21 mouse cellular contexts compared by ENCODE assay signal in the genomic region with DNA sequence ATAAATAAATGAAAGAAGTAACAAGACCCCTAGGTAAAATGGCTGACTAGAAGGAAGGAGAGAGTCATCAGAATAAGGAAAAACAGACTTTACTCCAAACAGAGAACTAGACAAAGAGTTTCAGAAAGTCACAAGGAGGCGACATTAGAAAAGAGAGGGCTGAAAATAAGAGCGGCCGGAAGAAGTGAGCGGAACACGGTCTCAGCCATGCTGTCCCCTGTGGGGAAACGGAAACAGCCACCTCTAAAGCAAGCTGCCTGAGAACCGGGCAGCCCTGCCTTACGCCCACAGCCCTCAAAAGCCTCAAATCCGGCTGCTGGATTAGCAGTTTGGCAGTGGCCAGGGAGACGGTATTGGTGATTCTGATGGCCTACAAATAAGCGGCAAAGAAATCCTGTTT. TPM values are rescaled to one million over a fixed set of nuclear protein-coding genes. Genes with fewer than 3 reads are reported as not detected.
DNase-seq lines count a peak whose midpoint lies in the region; ATAC-seq lines count a peak whose summit lies in the region.
"Had no signal": no experiment of that assay in that cellular context is flagged by ENCODE, and none has a peak within 500 bp of the region (broad histone marks: within the 10 kb centered on the region; RNA-seq: fewer than 3 reads in every experiment).

No protein-coding gene starts in this region.

- no peaks in the 10 kb centered on the region; the same call in 1 of the 2 replicates for H3K4me1 ChIP-seq in liver, embryonic 11.5 days (replicated peaks; ENCODE audit: control insufficient read depth, insufficient read depth, low read length)
- H3K4me1 ChIP-seq in midbrain, embryonic 14.5 days (ENCODE audit: control insufficient read depth, insufficient read depth, low read length): no peaks in the 10 kb centered on the region
- H3K4me1 ChIP-seq: embryonic facial prominence, embryonic 13.5 days; forebrain, embryonic 15.5 days; heart, embryonic 13.5 days; hindbrain, embryonic 12.5 days; hindbrain, embryonic 15.5 days; intestine, embryonic 15.5 days had no signal

- ATAC-seq in CD4-positive, CD25-positive, alpha-beta regulatory T cell, adult 4 months: no peak
- ATAC-seq in liver, embryonic 11.5 days (replicated peaks; ENCODE audit: low FRiP score): no peak
- ATAC-seq in granulocyte monocyte progenitor cell, adult 5-6 weeks (replicated peaks; ENCODE audit: poor library complexity, severe bottlenecking): 0 out of 2 replicates have a peak, but pooled peaks have one; percentile 1
- no peak for ATAC-seq in midbrain, embryonic 14.5 days (ENCODE audit: low FRiP score, low TSS enrichment)

- WGBS in liver, embryonic 11.5 days: 71% methylated on average over 11 of the region's 11 CpGs
- WGBS in midbrain, embryonic 14.5 days: 66% methylated on average over 11 of the region's 11 CpGs

- H3K9ac ChIP-seq in liver, embryonic 11.5 days (ENCODE audit: low read depth, low read length): no peak overlapping the region
- H3K9ac ChIP-seq in midbrain, embryonic 14.5 days (replicated peaks; ENCODE audit: low read length): no peak overlapping the region
- H3K9ac ChIP-seq: embryonic facial prominence, embryonic 13.5 days; forebrain, embryonic 12.5 days; forebrain, embryonic 15.5 days; heart, embryonic 13.5 days; hindbrain, embryonic 12.5 days; hindbrain, embryonic 15.5 days; intestine, embryonic 15.5 days had no signal

- no peak overlapping the region for H3K27ac ChIP-seq in liver, embryonic 11.5 days (ENCODE audit: low read depth, low read length)
- no peak overlapping the region for H3K27ac ChIP-seq in midbrain, embryonic 14.5 days (replicated peaks; ENCODE audit: low read depth, low read length)
- H3K27ac ChIP-seq: embryonic facial prominence, embryonic 10.5 days; embryonic facial prominence, embryonic 13.5 days; forebrain, embryonic 12.5 days; forebrain, embryonic 15.5 days; heart, embryonic 13.5 days; hindbrain, embryonic 12.5 days; hindbrain, embryonic 15.5 days; intestine, embryonic 15.5 days had no signal

- H3K36me3 ChIP-seq in liver, embryonic 11.5 days (ENCODE audit: control insufficient read depth, insufficient read depth, low read length): no peaks in the 10 kb centered on the region
- H3K36me3 ChIP-seq in midbrain, embryonic 14.5 days (ENCODE audit: control insufficient read depth, insufficient read depth, low read length): no peaks in the 10 kb centered on the region
- H3K36me3 ChIP-seq: embryonic facial prominence, embryonic 10.5 days; embryonic facial prominence, embryonic 13.5 days; forebrain, embryonic 12.5 days; forebrain, embryonic 15.5 days; heart, embryonic 13.5 days; hindbrain, embryonic 12.5 days; hindbrain, embryonic 15.5 days; intestine, embryonic 15.5 days had no signal

- no peaks in the 10 kb centered on the region for H3K27me3 ChIP-seq in liver, embryonic 11.5 days (replicated peaks; ENCODE audit: control insufficient read depth, insufficient read depth, low read length)
- H3K27me3 ChIP-seq in midbrain, embryonic 14.5 days (ENCODE audit: control insufficient read depth, insufficient read depth, low read length): no peaks in the 10 kb centered on the region
- H3K27me3 ChIP-seq: embryonic facial prominence, embryonic 13.5 days; forebrain, embryonic 12.5 days; forebrain, embryonic 15.5 days; hindbrain, embryonic 12.5 days; hindbrain, embryonic 15.5 days; intestine, embryonic 15.5 days had no signal

- no peaks in the 10 kb centered on the region for H3K9me3 ChIP-seq in liver, embryonic 11.5 days (ENCODE audit: control insufficient read depth, low read length)
- no peaks in the 10 kb centered on the region for H3K9me3 ChIP-seq in midbrain, embryonic 14.5 days (ENCODE audit: control insufficient read depth, low read length)
- H3K9me3 ChIP-seq: embryonic facial prominence, embryonic 10.5 days; forebrain, embryonic 12.5 days; forebrain, embryonic 15.5 days; hindbrain, embryonic 12.5 days; hindbrain, embryonic 15.5 days; intestine, embryonic 15.5 days had no signal

- peak; percentile 28 for DNase-seq in CD4-positive, CD25-positive, alpha-beta regulatory T cell, adult 2 months (ENCODE audit: low read depth, low spot score)
- no peak for DNase-seq in liver, embryonic 11.5 days (ENCODE audit: low spot score)
- DNase-seq in liver: no peak
- peak; percentile 23 for DNase-seq in CD4-positive helper T cell, adult 2 months (ENCODE audit: low read depth, low spot score)
- DNase-seq in kidney, postnatal 10 days: no peak
- DNase-seq in midbrain, embryonic 14.5 days: no peak

- no peak overlapping the region for H3K4me3 ChIP-seq in liver, embryonic 11.5 days (ENCODE audit: low read depth, low read length)
- H3K4me3 ChIP-seq in midbrain, embryonic 14.5 days (replicated peaks; ENCODE audit: low read depth, low read length): no peak overlapping the region
- H3K4me3 ChIP-seq: forebrain, embryonic 12.5 days; forebrain, embryonic 15.5 days; hindbrain, embryonic 12.5 days; hindbrain, embryonic 15.5 days; intestine, embryonic 15.5 days had no signal

- peak overlapping the region; percentile 60; the same call in 1 of the 2 replicates for H3K4me2 ChIP-seq in liver, embryonic 11.5 days
- no peak overlapping the region for H3K4me2 ChIP-seq in midbrain, embryonic 14.5 days (ENCODE audit: low read length)

RNA-seq across cellular contexts. Expression of gene Il22ra1, which starts 18.4 kb away (rescaled TPM):
- polyA plus RNA-seq in CD4-positive, CD25-positive, alpha-beta regulatory T cell, adult 4 months (2017; shearing (Covaris generic)): not detected
- polyA plus RNA-seq in liver, embryonic 11.5 days (2014; fragmentation: Nextera tagmentation; extraction: Ambion mirVana): 0.10 and 0.49 TPM in 2 replicates
- total RNA-seq in granulocyte monocyte progenitor cell, adult 5-6 weeks (2014; fragmentation: Nextera tagmentation): not detected in 2 replicates
- not detected in 2 replicates for total RNA-seq in granulocyte monocyte progenitor cell, adult 5-6 weeks (2017)
- polyA plus RNA-seq in midbrain, embryonic 14.5 days (2014; fragmentation: Nextera tagmentation; extraction: Ambion mirVana): not detected in 2 replicates
- total RNA-seq: gastrocnemius, adult 8-10 months; hematopoietic stem cell, adult 5-6 weeks had no signal
- polyA plus RNA-seq: cortical plate, adult 2 months; forebrain, embryonic 12.5 days; forebrain, embryonic 15.5 days; heart, embryonic 13.5 days; heart, embryonic 16.5 days; hindbrain, embryonic 12.5 days; hindbrain, embryonic 15.5 days had no signal

RNA-seq across cellular contexts. Expression of gene Ifnlr1, which starts 23.5 kb away (rescaled TPM):
- polyA plus RNA-seq in CD4-positive, CD25-positive, alpha-beta regulatory T cell, adult 4 months (2017; shearing (Covaris generic)): not detected
- polyA plus RNA-seq in liver, embryonic 11.5 days (2014; fragmentation: Nextera tagmentation; extraction: Ambion mirVana): 0.07 and 0.13 TPM in 2 replicates
- total RNA-seq in granulocyte monocyte progenitor cell, adult 5-6 weeks (2014; fragmentation: Nextera tagmentation): not detected in 2 replicates
- 0.17 and 0.52 TPM in 2 replicates for total RNA-seq in granulocyte monocyte progenitor cell, adult 5-6 weeks (2017)
- 0.13 and 0.22 TPM in 2 replicates for polyA plus RNA-seq in midbrain, embryonic 14.5 days (2014; fragmentation: Nextera tagmentation; extraction: Ambion mirVana)
- polyA plus RNA-seq: erythroblast, embryonic 14.5 days had no signal

RNA-seq across cellular contexts. Expression of gene Myom3, which starts 49.9 kb away (rescaled TPM):
- polyA plus RNA-seq in CD4-positive, CD25-positive, alpha-beta regulatory T cell, adult 4 months (2017; shearing (Covaris generic)): not detected
- 0.11 TPM in 1 of 2 replicates, not detected in the other for polyA plus RNA-seq in liver, embryonic 11.5 days (2014; fragmentation: Nextera tagmentation; extraction: Ambion mirVana)
- total RNA-seq in granulocyte monocyte progenitor cell, adult 5-6 weeks (2014; fragmentation: Nextera tagmentation): not detected in 2 replicates
- not detected in 2 replicates for total RNA-seq in granulocyte monocyte progenitor cell, adult 5-6 weeks (2017)
- 0.13 and 0.16 TPM in 2 replicates for polyA plus RNA-seq in midbrain, embryonic 14.5 days (2014; fragmentation: Nextera tagmentation; extraction: Ambion mirVana)
- total RNA-seq: hematopoietic stem cell, adult 5-6 weeks had no signal
- polyA plus RNA-seq: embryonic facial prominence, embryonic 10.5 days; erythroblast, embryonic 14.5 days had no signal

Comparison
In these comparisons a context has a peak if more than half of its experiments do, and no peak if none do; other contexts are left out.
1. DNase-seq: peak in CD4-positive, CD25-positive, alpha-beta regulatory T cell, adult 2 months (single experiment) and CD4-positive helper T cell, adult 2 months (single experiment); none in liver, embryonic 11.5 days (single experiment), liver (single experiment), kidney, postnatal 10 days (single experiment) and midbrain, embryonic 14.5 days (single experiment).